Mouse (Mus musculus): ENCODE results near the gene B9d2.

GRCm38 (mm10) chr7:25669158-25669557 lies 11.4 kb upstream of the B9d2 start:
- no peak for TF ChIP-seq CTCF (IDR thresholded peaks at IDR 0.05; ENCODE audit: borderline replicate concordance, extremely low read depth, insufficient read depth, insufficient read length)
- no peak for TF ChIP-seq POLR2A (IDR thresholded peaks at IDR 0.05; ENCODE audit: borderline replicate concordance, extremely low read depth, insufficient read depth, insufficient read length, poor library complexity, severe bottlenecking)

All from brain, embryonic 14.5 days (tissue).